Mouse (Mus musculus): ENCODE measurements at regions not wholly inside any gene's neighbourhood (a gene's known extent, or its start where the extent isn't known, plus 50 kb on each side); places are given as distances from the start of the nearest gene placed in this dataset.

DNA sequence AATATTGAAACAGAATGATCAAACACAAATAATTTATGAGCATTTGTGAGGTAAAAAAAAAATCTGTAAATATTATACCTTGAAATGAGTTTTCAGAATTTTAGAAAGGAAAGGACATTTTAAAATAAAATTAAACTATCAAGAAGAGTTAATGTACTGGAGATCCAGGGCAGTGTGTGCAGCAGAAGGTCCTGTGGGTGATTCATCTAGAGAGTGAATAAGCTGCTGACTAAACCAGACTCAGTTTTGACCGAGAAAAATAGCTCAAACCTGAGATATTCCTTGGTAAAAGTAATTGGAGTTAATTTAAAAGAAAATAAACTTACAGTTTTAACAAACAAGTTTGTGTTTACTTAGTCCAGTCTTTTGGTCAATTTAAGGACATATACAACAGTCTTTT lies 1118.6 kb upstream of the Celf2 start:
- DNase-seq (ENCODE audit: low spot score) (no peak), ATAC-seq (replicated peaks; ENCODE audit: low FRiP score) (no peak)
- H3K27me3 ChIP-seq (ENCODE audit: control insufficient read depth, insufficient read depth, low read length), result no peaks in the 10 kb centered on the region
- no peaks in the 10 kb centered on the region for H3K9me3 ChIP-seq (ENCODE audit: control insufficient read depth, low read length)
- no peaks in the 10 kb centered on the region for H3K36me3 ChIP-seq (ENCODE audit: control insufficient read depth, insufficient read depth, low read length)
- no peak overlapping the region for H3K4me3 ChIP-seq (ENCODE audit: low read depth, low read length)
- no peak overlapping the region for H3K27ac ChIP-seq (ENCODE audit: low read depth, low read length)
- no peaks in the 10 kb centered on the region for H3K4me1 ChIP-seq (replicated peaks; ENCODE audit: control insufficient read depth, insufficient read depth, low read length)
- WGBS, result 76% methylated on average over 1 of the region's 1 CpGs
- no peak overlapping the region for H3K9ac ChIP-seq (ENCODE audit: low read length)
- no peak overlapping the region for H3K4me2 ChIP-seq (ENCODE audit: low read depth, low read length, severe bottlenecking)

DNA sequence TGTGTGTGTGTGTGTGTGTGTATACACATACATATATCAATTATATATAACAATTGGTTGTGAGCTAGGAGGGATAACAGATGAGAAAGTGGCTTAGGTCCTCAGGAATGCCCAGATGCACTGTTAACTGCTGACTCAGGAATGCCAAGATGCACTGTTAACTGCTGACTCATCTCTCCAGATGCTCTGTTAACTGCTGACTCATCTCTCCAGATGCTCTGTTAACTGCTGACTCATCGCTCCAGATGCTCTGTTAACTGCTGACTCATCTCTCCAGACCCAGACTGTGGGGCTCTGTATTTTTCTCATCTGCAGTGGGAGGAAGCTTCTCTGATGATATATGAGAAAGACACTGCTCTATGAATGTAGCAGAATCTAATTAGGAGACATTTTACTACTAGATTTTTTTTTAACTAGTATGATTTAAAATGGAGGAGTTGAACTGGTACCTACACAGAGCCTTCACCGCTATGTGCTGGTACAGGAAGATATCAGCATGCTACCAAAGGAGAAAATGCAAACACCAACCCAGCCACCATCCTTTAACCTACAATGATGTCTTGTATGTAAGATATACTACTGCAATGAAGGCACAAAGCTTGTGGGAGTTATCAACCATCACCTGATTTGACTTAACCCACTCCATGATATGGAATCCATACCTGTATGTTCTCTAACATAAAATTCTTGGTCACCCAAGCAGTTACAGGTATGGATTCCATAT lies 1119.3 kb upstream of the Celf2 start:
- Histone ChIP-seq H3K4me1 (replicated peaks; ENCODE audit: control insufficient read depth, insufficient read depth, low read length) (no peaks in the 10 kb centered on the region), H3K27ac (ENCODE audit: low read depth, low read length) (no peak overlapping the region), H3K36me3 (ENCODE audit: control insufficient read depth, insufficient read depth, low read length) (no peaks in the 10 kb centered on the region), H3K9me3 (ENCODE audit: control insufficient read depth, low read length) (no peaks in the 10 kb centered on the region), H3K27me3 (ENCODE audit: control insufficient read depth, insufficient read depth, low read length) (no peaks in the 10 kb centered on the region), H3K9ac (ENCODE audit: low read length) (no peak overlapping the region), H3K4me2 (ENCODE audit: low read depth, low read length, severe bottlenecking) (no peak overlapping the region), H3K4me3 (ENCODE audit: low read depth, low read length) (no peak overlapping the region)
- DNase-seq (ENCODE audit: low spot score) (no peak), ATAC-seq (replicated peaks; ENCODE audit: low FRiP score) (no peak)
- WGBS, result 96% methylated on average over 2 of the region's 2 CpGs

DNA sequence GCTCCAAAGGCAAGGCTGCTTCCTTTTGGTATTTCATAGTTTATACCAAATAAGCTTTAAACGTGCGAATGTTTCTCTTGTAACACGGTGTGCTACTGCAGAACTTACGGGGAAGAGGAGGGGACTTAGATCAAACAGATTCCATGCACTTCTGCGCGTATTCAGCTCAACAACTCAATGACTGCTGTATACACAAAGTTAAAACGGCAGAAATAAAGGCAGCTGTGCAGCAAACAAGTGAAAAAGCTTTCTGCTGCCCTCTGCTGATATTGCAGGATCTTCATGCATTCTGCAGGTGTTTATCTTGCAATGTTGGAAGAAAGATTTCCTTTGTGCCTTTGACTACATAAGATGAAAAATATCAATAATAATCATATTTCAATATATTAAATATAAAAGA lies 1128.7 kb upstream of the Celf2 start:
- Histone ChIP-seq H3K27ac (ENCODE audit: low read depth, low read length) (no peak overlapping the region), H3K4me2 (ENCODE audit: low read depth, low read length, severe bottlenecking) (no peak overlapping the region), H3K4me3 (ENCODE audit: low read depth, low read length) (no peak overlapping the region), H3K27me3 (ENCODE audit: control insufficient read depth, insufficient read depth, low read length) (no peaks in the 10 kb centered on the region), H3K36me3 (ENCODE audit: control insufficient read depth, insufficient read depth, low read length) (no peaks in the 10 kb centered on the region), H3K9me3 (ENCODE audit: control insufficient read depth, low read length) (no peaks in the 10 kb centered on the region), H3K4me1 (replicated peaks; ENCODE audit: control insufficient read depth, insufficient read depth, low read length) (no peaks in the 10 kb centered on the region), H3K9ac (ENCODE audit: low read length) (no peak overlapping the region)
- WGBS, result 61% methylated on average over 7 of the region's 7 CpGs
- DNase-seq (ENCODE audit: low spot score) (no peak), ATAC-seq (replicated peaks; ENCODE audit: low FRiP score) (no peak)

DNA sequence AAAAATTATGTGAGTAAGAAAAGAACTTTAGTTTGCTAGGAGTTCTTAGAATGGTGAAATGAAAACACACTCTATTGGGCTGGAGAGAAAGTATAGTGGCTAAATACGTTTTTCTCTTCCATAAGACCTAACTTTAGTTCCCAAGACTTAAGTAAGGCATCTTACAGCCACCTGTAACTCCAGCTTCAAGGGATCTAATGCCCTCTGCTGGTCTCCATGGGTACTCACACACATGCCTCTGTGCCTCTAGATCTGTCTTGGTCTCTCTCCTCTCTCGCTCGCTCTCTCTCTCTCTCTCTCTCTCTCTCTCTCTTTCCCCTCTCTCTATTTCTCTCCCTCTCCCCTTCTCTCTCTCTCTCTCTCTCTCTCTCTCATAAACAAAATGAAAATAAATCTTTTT lies 1129.9 kb upstream of the Celf2 start:
- Histone ChIP-seq H3K27me3 (ENCODE audit: control insufficient read depth, insufficient read depth, low read length) (no peaks in the 10 kb centered on the region), H3K27ac (ENCODE audit: low read depth, low read length) (no peak overlapping the region), H3K4me1 (replicated peaks; ENCODE audit: control insufficient read depth, insufficient read depth, low read length) (no peaks in the 10 kb centered on the region), H3K4me2 (ENCODE audit: low read depth, low read length, severe bottlenecking) (no peak overlapping the region), H3K9me3 (ENCODE audit: control insufficient read depth, low read length) (no peaks in the 10 kb centered on the region), H3K4me3 (ENCODE audit: low read depth, low read length) (no peak overlapping the region), H3K9ac (ENCODE audit: low read length) (no peak overlapping the region), H3K36me3 (ENCODE audit: control insufficient read depth, insufficient read depth, low read length) (no peaks in the 10 kb centered on the region)
- ATAC-seq (replicated peaks; ENCODE audit: low FRiP score), result no peak
- DNase-seq (ENCODE audit: low spot score), result no peak
- 46% methylated on average over 3 of the region's 3 CpGs for WGBS

DNA sequence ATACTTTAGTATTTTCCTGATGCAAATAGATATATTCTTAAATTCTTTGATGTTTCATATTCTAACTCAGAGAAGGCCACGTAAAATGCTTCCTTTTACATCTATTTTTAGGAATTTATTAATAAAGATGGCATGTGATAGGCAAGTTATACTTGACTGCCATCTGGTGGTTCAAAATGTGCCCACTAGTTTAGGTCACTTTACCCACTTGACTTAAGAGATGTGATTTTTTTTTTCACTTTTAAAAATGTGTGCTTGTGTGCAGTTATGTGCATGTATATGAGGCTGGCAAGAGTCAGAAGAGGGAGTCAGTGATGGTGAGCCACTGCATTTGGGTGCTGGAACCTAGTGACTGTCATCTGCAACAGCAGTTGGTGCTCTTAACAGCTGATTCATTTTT lies 1136.1 kb upstream of the Celf2 start:
- Histone ChIP-seq H3K9me3 (ENCODE audit: control insufficient read depth, low read length) (no peaks in the 10 kb centered on the region), H3K27ac (ENCODE audit: low read depth, low read length) (no peak overlapping the region), H3K27me3 (ENCODE audit: control insufficient read depth, insufficient read depth, low read length) (no peaks in the 10 kb centered on the region), H3K36me3 (ENCODE audit: control insufficient read depth, insufficient read depth, low read length) (no peaks in the 10 kb centered on the region), H3K9ac (ENCODE audit: low read length) (no peak overlapping the region), H3K4me3 (ENCODE audit: low read depth, low read length) (no peak overlapping the region), H3K4me1 (replicated peaks; ENCODE audit: control insufficient read depth, insufficient read depth, low read length) (no peaks in the 10 kb centered on the region), H3K4me2 (ENCODE audit: low read depth, low read length, severe bottlenecking) (no peak overlapping the region)
- no peak for DNase-seq (ENCODE audit: low spot score)
- WGBS, result 60% methylated on average over 1 of the region's 1 CpGs
- no peak for ATAC-seq (replicated peaks; ENCODE audit: low FRiP score)

DNA sequence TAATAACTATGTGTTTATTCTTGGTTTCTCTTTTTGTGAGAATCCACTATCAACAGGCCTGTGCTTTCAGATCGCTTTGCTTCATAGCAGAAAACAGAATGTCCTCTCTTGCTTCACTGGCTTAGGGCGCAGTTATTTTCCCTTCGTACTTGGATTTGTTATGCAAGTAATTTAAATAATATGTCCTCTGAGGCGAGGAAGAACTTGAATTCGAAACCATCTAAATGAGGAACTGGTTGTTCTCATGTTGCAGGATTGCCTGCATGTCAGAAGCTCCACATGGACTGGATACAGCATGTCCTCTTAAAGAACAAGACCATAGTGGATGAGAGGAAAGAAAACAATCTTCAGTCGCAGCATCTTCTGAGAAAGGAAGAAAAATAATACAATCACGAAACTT lies 1151.2 kb upstream of the Celf2 start:
- DNase-seq (ENCODE audit: low spot score), result no peak
- Histone ChIP-seq H3K9ac (ENCODE audit: low read length) (no peak overlapping the region), H3K27me3 (ENCODE audit: control insufficient read depth, insufficient read depth, low read length) (no peaks in the 10 kb centered on the region), H3K27ac (ENCODE audit: low read depth, low read length) (no peak overlapping the region), H3K9me3 (ENCODE audit: control insufficient read depth, low read length) (no peaks in the 10 kb centered on the region), H3K4me3 (ENCODE audit: low read depth, low read length) (no peak overlapping the region), H3K36me3 (ENCODE audit: control insufficient read depth, insufficient read depth, low read length) (no peaks in the 10 kb centered on the region), H3K4me2 (ENCODE audit: low read depth, low read length, severe bottlenecking) (no peak overlapping the region), H3K4me1 (replicated peaks; ENCODE audit: control insufficient read depth, insufficient read depth, low read length) (no peaks in the 10 kb centered on the region)
- 85% methylated on average over 7 of the region's 7 CpGs for WGBS
- no peak for ATAC-seq (replicated peaks; ENCODE audit: low FRiP score)

DNA sequence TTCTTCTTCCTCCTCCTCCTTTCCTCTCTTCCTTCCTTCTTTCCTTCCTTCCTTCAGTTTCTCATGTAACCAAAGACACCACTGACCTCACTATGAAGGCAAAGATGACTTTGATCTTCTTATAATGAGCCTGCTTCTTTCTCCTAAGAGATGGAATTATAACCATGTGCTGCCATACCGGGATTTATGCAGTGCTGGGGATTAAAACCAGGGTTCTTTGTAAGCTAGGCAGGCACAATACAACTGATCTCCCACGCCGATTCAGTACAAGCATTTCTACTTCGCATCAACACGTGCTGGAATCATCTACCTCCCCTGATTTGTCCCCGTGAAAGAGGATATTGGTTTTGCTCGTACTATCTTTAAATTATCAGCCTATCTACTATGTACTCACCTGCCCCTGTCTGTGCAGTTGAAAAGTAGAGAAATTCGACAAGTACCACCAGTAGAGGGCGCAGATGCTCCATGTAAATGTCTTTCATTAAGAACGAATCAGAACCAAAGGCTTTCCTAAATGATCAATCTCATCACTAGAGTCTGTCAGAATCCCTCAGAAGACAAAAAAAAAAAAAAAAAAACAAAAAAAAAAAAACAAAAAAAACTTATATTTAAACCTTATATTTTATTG lies 1164.5 kb upstream of the Celf2 start:
- Histone ChIP-seq H3K4me1 (replicated peaks; ENCODE audit: control insufficient read depth, insufficient read depth, low read length) (no peaks in the 10 kb centered on the region), H3K4me3 (ENCODE audit: low read depth, low read length) (no peak overlapping the region), H3K36me3 (ENCODE audit: control insufficient read depth, insufficient read depth, low read length) (no peaks in the 10 kb centered on the region), H3K4me2 (ENCODE audit: low read depth, low read length, severe bottlenecking) (no peak overlapping the region), H3K9me3 (ENCODE audit: control insufficient read depth, low read length) (no peaks in the 10 kb centered on the region), H3K27ac (ENCODE audit: low read depth, low read length) (no peak overlapping the region), H3K9ac (ENCODE audit: low read length) (no peak overlapping the region), H3K27me3 (ENCODE audit: control insufficient read depth, insufficient read depth, low read length) (no peaks in the 10 kb centered on the region)
- WGBS, result 12% methylated on average over 10 of the region's 10 CpGs
- peak; percentile 65 for ATAC-seq (replicated peaks; ENCODE audit: low FRiP score)
- DNase-seq (ENCODE audit: low spot score), result peak; percentile 74

DNA sequence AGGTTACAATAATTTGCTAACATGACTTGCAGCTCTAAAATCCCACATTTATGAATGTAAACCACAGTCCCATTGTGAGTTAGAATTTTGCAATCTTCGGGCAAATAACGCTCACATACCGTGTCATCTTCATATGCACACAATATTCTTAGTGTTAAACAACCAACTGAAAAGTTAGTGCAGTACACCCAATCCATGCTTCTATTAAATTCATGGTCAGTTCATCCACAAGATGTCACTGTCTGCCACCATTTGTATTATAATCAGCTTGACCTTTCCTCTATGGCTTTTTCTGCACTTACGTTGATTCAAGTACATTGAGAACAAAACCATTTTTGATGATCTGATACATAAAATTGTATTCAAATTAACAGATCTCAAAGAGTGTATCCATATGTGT lies 1166.2 kb upstream of the Celf2 start:
- Histone ChIP-seq H3K4me3 (ENCODE audit: low read depth, low read length) (no peak overlapping the region), H3K27ac (ENCODE audit: low read depth, low read length) (no peak overlapping the region), H3K4me1 (replicated peaks; ENCODE audit: control insufficient read depth, insufficient read depth, low read length) (no peaks in the 10 kb centered on the region), H3K4me2 (ENCODE audit: low read depth, low read length, severe bottlenecking) (no peak overlapping the region), H3K9ac (ENCODE audit: low read length) (no peak overlapping the region), H3K36me3 (ENCODE audit: control insufficient read depth, insufficient read depth, low read length) (no peaks in the 10 kb centered on the region), H3K27me3 (ENCODE audit: control insufficient read depth, insufficient read depth, low read length) (no peaks in the 10 kb centered on the region), H3K9me3 (ENCODE audit: control insufficient read depth, low read length) (no peaks in the 10 kb centered on the region)
- 71% methylated on average over 4 of the region's 4 CpGs for WGBS
- ATAC-seq (replicated peaks; ENCODE audit: low FRiP score), result no peak
- no peak for DNase-seq (ENCODE audit: low spot score)

DNA sequence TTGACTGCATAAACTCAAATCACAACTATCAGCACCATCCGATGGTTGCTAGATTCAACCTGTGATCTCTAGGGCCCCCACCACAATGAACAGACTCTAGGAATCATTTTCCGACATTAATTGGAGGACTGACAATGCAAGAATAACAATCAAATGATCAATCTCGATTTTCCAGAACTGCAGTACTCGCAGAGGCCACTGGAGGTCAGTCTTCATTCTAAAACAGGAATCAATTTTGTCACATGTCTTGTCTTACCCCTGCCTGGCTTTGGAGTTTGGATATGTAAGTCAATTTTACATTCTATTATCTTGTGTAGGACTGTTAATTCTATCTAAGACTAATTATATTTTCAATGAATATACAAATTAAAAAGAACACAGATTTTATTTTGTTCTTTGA lies 1167.2 kb upstream of the Celf2 start:
- no peaks in the 10 kb centered on the region for H3K4me1 ChIP-seq (replicated peaks; ENCODE audit: control insufficient read depth, insufficient read depth, low read length)
- WGBS, result 15% methylated on average over 4 of the region's 4 CpGs
- no peak overlapping the region for H3K27ac ChIP-seq (ENCODE audit: low read depth, low read length)
- H3K4me3 ChIP-seq (ENCODE audit: low read depth, low read length), result no peak overlapping the region
- no peaks in the 10 kb centered on the region for H3K27me3 ChIP-seq (ENCODE audit: control insufficient read depth, insufficient read depth, low read length)
- no peak overlapping the region for H3K4me2 ChIP-seq (ENCODE audit: low read depth, low read length, severe bottlenecking)
- H3K9ac ChIP-seq (ENCODE audit: low read length), result no peak overlapping the region
- H3K36me3 ChIP-seq (ENCODE audit: control insufficient read depth, insufficient read depth, low read length), result no peaks in the 10 kb centered on the region
- ATAC-seq (replicated peaks; ENCODE audit: low FRiP score) (no peak), DNase-seq (ENCODE audit: low spot score) (peak; percentile 61)
- no peaks in the 10 kb centered on the region for H3K9me3 ChIP-seq (ENCODE audit: control insufficient read depth, low read length)
